Mouse (Mus musculus) forebrain, embryonic 16.5 days (tissue): ENCODE data around the gene Rab26. TPM values are rescaled to one million over a fixed set of nuclear protein-coding genes. Genes with fewer than 3 reads are reported as not detected.

Experiments
- ATAC-seq: fragments of 200-750 bp; cut with Nextera tagmentation; 2 replicates; pipeline ENCODE4 v1.8.0; 2017; ENCODE audit warnings: mild to moderate bottlenecking, moderate library complexity
- H3K27ac ChIP-seq: fragments of 300-500 bp; sonication (generic); 2 replicates; pipeline ENCODE4 v1.5.1; 2014; ENCODE audit warnings: low read length, control low read depth
- H3K27me3 ChIP-seq: fragments of 300-500 bp; sonication (generic); replicated peaks from 2 replicates; pipeline ENCODE4 v1.6.1; 2014; ENCODE audit warnings: low read length; ENCODE audit not compliant: control insufficient read depth, insufficient read depth
- H3K36me3 ChIP-seq: fragments of 300-500 bp; sonication (generic); 2 replicates; pipeline ENCODE4 v1.6.1; 2014; ENCODE audit not compliant: control insufficient read depth, insufficient read depth
- H3K4me1 ChIP-seq: fragments of 300-500 bp; sonication (generic); replicated peaks from 2 replicates; pipeline ENCODE4 v1.6.1; 2014; ENCODE audit warnings: low read length; ENCODE audit not compliant: control insufficient read depth, insufficient read depth
- H3K4me2 ChIP-seq: fragments of 300-500 bp; sonication (generic); 2 replicates; pipeline ENCODE4 v1.6.1; 2014; ENCODE audit warnings: mild to moderate bottlenecking, low read length, control low read depth
- H3K4me3 ChIP-seq: fragments of 300-500 bp; sonication (generic); replicated peaks from 2 replicates; pipeline ENCODE4 v1.5.1; 2014; ENCODE audit warnings: mild to moderate bottlenecking, low read length, control low read depth
- H3K9ac ChIP-seq: fragments of 300-500 bp; sonication (generic); replicated peaks from 2 replicates; pipeline ENCODE4 v1.6.1; 2014; ENCODE audit warnings: low read depth, low read length, control low read depth
- H3K9me3 ChIP-seq: fragments of 300-500 bp; sonication (generic); 2 replicates; pipeline ENCODE4 v1.6.1; 2016; ENCODE audit warnings: low read length; ENCODE audit not compliant: control insufficient read depth
- WGBS: fragments of 180-500 bp; shearing (Covaris S2); extraction: QIAGEN DNeasy Blood & Tissue Kit; methylation state at CpG from one replicate; pipeline ENCODE4 v1.1.7; 2014; 5-methylcytosine and 5-hydroxymethylcytosine counted together
- polyA plus RNA-seq: library from polyadenylated mRNA; unstranded; fragments of >200 nt; fragmentation: Nextera tagmentation; extraction: Ambion mirVana; gene quantifications from 2 replicates; pipeline ENCODE4 v1.2.1, GENCODE M21; 2015

The Rab26 gene
- polyA plus RNA-seq, 1 experiment from 2014 or later: 10.9 TPM

GRCm38 (mm10) chr17:24564422-24564821 lies 30.4 kb upstream of the Rab26 start:
- Histone ChIP-seq H3K4me2 (no peak overlapping the region), H3K27me3 (no peaks in the 10 kb centered on the region), H3K4me3 (no peak overlapping the region), H3K4me1 (peaks cover under 1% of the 10 kb centered on the region), H3K27ac (no peak overlapping the region), H3K9ac (no peak overlapping the region), H3K36me3 (peaks cover 3% of the 10 kb centered on the region; the same call in 1 of the 2 replicates), H3K9me3 (no peaks in the 10 kb centered on the region)
- WGBS: 93% methylated on average over 4 of the region's 4 CpGs
- no peak for ATAC-seq

- H3K4me3 ChIP-seq: no peak overlapping the region
- no peak for ATAC-seq
- peaks cover 8% of the 10 kb centered on the region for H3K4me1 ChIP-seq
- H3K9me3 ChIP-seq: no peaks in the 10 kb centered on the region
- H3K27ac ChIP-seq: no peak overlapping the region
- H3K27me3 ChIP-seq: no peaks in the 10 kb centered on the region
- peaks cover 2% of the 10 kb centered on the region; the same call in 1 of the 2 replicates for H3K36me3 ChIP-seq
- H3K9ac ChIP-seq: no peak overlapping the region
- H3K4me2 ChIP-seq: no peak overlapping the region
- WGBS: 87% methylated on average over 5 of the region's 5 CpGs
Observed at GRCm38 (mm10) chr17:24563638-24564037, 29.6 kb upstream of the Rab26 start.

GRCm38 (mm10) chr17:24561592-24561991 lies 27.6 kb upstream of the Rab26 start:
- 96% methylated on average over 2 of the region's 2 CpGs for WGBS
- no peak overlapping the region for H3K4me3 ChIP-seq

GRCm38 (mm10) chr17:24560301-24561028 lies 26.5 kb upstream of the Rab26 start:
- no peak overlapping the region for H3K4me3 ChIP-seq
- ATAC-seq: no peak
- H3K27me3 ChIP-seq: no peaks in the 10 kb centered on the region
- peaks cover 14% of the 10 kb centered on the region for H3K4me1 ChIP-seq
- no peaks in the 10 kb centered on the region for H3K9me3 ChIP-seq
- H3K4me2 ChIP-seq: no peak overlapping the region
- no peak overlapping the region for H3K9ac ChIP-seq
- WGBS: 97% methylated on average over 5 of the region's 5 CpGs
- H3K36me3 ChIP-seq: no peaks in the 10 kb centered on the region
- no peak overlapping the region for H3K27ac ChIP-seq

More at GRCm38 (mm10) chr17:24561592-24561991, 27.6 kb upstream of the Rab26 start:
- no peak overlapping the region for H3K9ac ChIP-seq
- no peak for ATAC-seq
- H3K36me3 ChIP-seq: no peaks in the 10 kb centered on the region; the same call in 1 of the 2 replicates
- H3K4me1 ChIP-seq: peaks cover 14% of the 10 kb centered on the region
- no peak overlapping the region for H3K4me2 ChIP-seq
- H3K27me3 ChIP-seq: no peaks in the 10 kb centered on the region
- no peaks in the 10 kb centered on the region for H3K9me3 ChIP-seq
- no peak overlapping the region for H3K27ac ChIP-seq

GRCm38 (mm10) chr17:24559146-24559545 lies 25.1 kb upstream of the Rab26 start:
- Histone ChIP-seq H3K9me3 (no peaks in the 10 kb centered on the region), H3K36me3 (no peaks in the 10 kb centered on the region), H3K27me3 (no peaks in the 10 kb centered on the region), H3K4me2 (no peak overlapping the region), H3K9ac (no peak overlapping the region), H3K27ac (peak overlapping the region; percentile 71), H3K4me3 (no peak overlapping the region), H3K4me1 (peaks cover 14% of the 10 kb centered on the region)
- WGBS: 29% methylated on average over 3 of the region's 3 CpGs
- peak; percentile 58 for ATAC-seq

- no peak overlapping the region for H3K4me3 ChIP-seq
- H3K4me2 ChIP-seq: no peak overlapping the region
- H3K9ac ChIP-seq: no peak overlapping the region
- H3K4me1 ChIP-seq: peaks cover 14% of the 10 kb centered on the region
- H3K27me3 ChIP-seq: no peaks in the 10 kb centered on the region
- no peaks in the 10 kb centered on the region for H3K9me3 ChIP-seq
- H3K36me3 ChIP-seq: no peaks in the 10 kb centered on the region
- 10% methylated on average over 4 of the region's 4 CpGs for WGBS
- peak; percentile 71 for ATAC-seq
- H3K27ac ChIP-seq: peak overlapping the region; percentile 71
Observed at GRCm38 (mm10) chr17:24558600-24559099, 24.6 kb upstream of the Rab26 start.

- Histone ChIP-seq H3K27ac (no peak overlapping the region), H3K4me1 (peaks cover 22% of the 10 kb centered on the region), H3K27me3 (no peaks in the 10 kb centered on the region), H3K36me3 (no peaks in the 10 kb centered on the region), H3K9me3 (no peaks in the 10 kb centered on the region), H3K9ac (no peak overlapping the region), H3K4me3 (no peak overlapping the region), H3K4me2 (no peak overlapping the region)
- no peak for ATAC-seq
- WGBS: 90% methylated on average over 7 of the region's 7 CpGs
Observed at GRCm38 (mm10) chr17:24557091-24557490, 23.1 kb upstream of the Rab26 start.

GRCm38 (mm10) chr17:24551050-24551444 lies 17.0 kb upstream of the Rab26 start:
- H3K4me2 ChIP-seq: peak overlapping the region; percentile 91
- H3K36me3 ChIP-seq: no peaks in the 10 kb centered on the region
- 47% methylated on average over 3 of the region's 3 CpGs for WGBS
- H3K4me3 ChIP-seq: peak overlapping the region; percentile 91
- H3K9me3 ChIP-seq: no peaks in the 10 kb centered on the region
- peaks cover 31% of the 10 kb centered on the region for H3K4me1 ChIP-seq
- peaks cover 6% of the 10 kb centered on the region; the same call in 1 of the 2 replicates for H3K27me3 ChIP-seq
- H3K27ac ChIP-seq: peak overlapping the region; percentile 88; the same call in 1 of the 2 replicates
- H3K9ac ChIP-seq: peak overlapping the region; percentile 93
- no peak for ATAC-seq

GRCm38 (mm10) chr17:24550416-24551049 lies 16.5 kb upstream of the Rab26 start:
- no peaks in the 10 kb centered on the region for H3K9me3 ChIP-seq
- peak overlapping the region; percentile 91 for H3K4me3 ChIP-seq
- peak; percentile 80 for ATAC-seq
- peak overlapping the region; percentile 88 for H3K27ac ChIP-seq
- under 1% methylated on average over 44 of the region's 44 CpGs for WGBS
- H3K4me1 ChIP-seq: peaks cover 31% of the 10 kb centered on the region
- H3K27me3 ChIP-seq: peaks cover 6% of the 10 kb centered on the region; the same call in 1 of the 2 replicates
- peak overlapping the region; percentile 93 for H3K9ac ChIP-seq
- H3K4me2 ChIP-seq: peak overlapping the region; percentile 91
- no peaks in the 10 kb centered on the region for H3K36me3 ChIP-seq
